Mouse (Mus musculus) T-cell, adult 2 months (primary cell): ENCODE results near the gene Cnnm2.
"Not testable (repeated sequence)": the region's sequence is repeated elsewhere in the genome, so short reads cannot be mapped to it uniquely, and the experiment has no call there.

ENCODE experiments used
- DNase-seq: peaks from one replicate; pipeline ENCODE4 v3.0.0; 2022; ENCODE audit warnings: low spot score

The Cnnm2 gene

DNA sequence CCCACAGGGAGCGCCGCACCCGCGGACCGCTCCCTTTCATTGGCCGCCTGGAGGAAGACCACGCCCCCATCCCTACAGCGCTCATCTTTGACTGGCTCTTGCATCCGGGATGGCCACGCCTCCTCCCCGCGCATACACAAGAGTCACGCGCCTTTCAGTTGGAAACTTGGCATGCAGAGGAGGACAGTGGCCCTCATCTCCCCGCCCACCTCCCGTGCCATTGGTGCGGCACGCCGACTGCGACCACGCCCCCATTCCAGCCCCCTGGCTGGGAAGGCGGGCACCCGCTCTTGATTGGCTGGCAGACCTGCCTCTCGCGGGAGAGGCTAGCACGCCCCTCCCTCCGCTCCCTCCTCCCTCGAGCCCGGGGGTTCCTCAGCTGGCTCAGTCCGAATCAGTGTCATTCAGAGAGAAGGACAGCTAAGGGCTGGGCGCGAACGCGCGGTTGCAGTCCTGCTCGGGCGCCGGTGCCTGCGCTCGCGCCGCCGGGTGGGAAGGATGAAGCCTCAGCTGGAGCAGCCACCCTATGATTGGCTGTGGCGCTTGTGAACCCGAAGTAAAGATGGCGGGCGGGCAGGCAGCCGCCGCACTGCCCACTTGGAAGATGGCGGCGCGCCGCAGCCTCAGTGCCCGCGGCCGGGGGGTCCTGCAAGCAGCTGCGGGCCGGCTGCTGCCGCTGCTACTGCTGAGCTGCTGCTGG, at the start of gene Cnnm2:
Gene Cnnm2 (plus strand): TSS at position 350 of the 700 bp plus-strand sequence.
- peak; percentile 100 for DNase-seq

DNA sequence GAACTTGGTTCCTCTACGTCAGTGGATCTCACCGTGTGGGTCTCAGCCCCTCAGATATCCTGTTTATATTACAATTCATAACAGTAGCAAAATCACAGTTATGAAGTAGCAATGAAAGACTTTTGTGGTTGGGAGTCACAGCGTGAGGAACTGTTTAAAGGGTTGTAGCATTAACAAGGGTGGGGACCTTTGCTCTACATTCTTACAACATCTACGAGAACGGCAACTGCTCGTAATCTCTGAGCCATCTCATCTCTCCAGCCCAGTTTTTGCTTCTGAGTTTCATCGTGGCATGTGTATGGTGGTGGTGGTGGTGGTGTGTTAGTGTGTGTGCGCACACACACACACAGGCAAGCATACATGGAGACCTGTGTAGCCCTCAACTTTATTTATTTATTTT, 47.2 kb upstream of the Cnnm2 start:
- DNase-seq = no peak

DNA sequence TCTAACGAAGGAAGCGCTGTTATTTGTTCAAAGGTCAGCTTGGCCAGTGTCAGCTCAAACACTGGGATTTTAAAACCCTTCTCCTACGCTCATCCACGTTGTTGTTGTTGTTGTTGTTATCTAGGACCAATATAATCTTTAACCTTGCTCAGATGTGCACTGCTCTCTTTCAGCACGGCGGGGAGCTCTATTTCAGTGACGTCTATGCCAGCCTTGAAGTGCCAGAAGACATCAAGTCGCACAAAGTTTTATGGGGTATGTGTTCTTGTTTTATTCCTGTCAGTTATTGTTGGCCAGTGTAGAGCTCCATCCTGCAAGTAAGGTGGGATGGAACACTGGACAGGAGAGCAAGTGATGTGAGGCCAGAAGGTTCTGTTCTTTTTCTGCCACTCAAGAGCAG, 46.4 kb upstream of the Cnnm2 start:
- DNase-seq = no peak

DNA sequence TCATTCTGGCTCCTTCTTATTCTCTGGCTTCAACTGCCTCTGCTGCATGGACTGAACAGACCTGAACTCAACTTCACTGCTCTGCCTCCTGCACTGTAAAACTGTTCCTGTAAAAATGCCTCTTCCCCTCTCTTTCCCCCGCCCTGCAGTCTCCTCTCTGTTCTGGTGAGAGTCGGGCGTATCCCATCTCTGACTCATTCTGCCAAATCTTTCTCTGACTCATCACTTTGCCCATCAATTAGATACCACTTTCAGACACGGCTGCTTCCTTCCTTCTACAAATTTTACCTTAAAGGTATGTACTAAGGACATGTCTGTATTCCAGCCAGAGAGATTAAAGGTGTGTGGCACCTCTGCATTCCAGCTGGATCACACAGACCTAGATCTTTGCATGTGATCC, 43.2 kb upstream of the Cnnm2 start:
- DNase-seq = no peak

- DNase-seq = no peak
Observed at GRCm38 (mm10) chr19:46724411-46724810, 37.0 kb upstream of the Cnnm2 start.

DNA sequence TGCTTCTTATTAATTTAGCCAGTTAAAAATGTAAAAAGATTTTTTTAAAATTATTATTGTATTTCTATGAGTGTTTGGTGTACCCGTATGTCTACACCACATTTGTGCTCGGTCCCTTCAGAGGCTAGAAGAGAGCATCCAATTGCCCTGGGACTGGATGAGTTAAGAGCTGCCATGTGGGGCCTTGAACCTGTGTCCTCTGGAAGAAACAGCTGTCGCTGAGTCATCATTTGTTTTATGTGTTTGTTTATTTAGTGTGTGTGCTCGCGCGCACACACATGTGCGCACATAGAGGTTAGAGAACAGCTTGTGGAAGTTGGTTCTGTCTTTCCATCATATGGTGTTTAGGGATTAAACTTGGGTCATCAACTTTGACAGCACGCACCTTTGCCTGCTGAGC, 35.3 kb upstream of the Cnnm2 start:
- DNase-seq = no peak

GRCm38 (mm10) chr19:46727140-46727736, 34.2 kb upstream of the Cnnm2 start:
- DNase-seq = no peak

DNA sequence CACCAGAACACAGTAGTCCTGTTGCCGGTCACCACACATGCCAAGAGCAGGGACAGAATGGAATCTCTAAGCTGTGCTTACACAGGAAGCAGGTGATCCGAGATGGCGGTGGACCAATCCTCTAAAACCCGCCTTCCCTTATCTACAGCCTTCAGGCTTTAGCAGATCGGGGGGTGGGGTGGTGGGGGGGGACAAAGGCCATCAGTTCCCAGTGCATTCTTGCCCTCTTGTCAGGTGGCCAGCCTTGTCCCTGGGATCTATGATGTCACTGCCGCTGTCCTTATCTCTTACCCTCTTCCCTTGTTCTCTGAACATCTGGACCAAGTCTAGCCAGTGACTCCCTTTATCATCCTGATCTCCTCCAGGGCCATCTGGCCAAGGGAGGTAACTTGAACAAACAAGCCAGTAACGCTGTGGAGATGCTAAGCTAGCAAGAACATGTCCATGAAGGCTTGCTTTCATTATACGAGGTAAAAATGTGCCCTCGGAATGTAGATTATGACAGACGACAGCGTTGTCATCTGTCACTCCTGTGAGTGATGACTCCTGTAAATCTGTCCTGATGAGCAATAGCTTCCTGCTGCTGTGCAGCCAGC, 33.4 kb upstream of the Cnnm2 start:
- DNase-seq = no peak

- no peak for DNase-seq
Observed at GRCm38 (mm10) chr19:46728909-46729308, 32.5 kb upstream of the Cnnm2 start.

DNA sequence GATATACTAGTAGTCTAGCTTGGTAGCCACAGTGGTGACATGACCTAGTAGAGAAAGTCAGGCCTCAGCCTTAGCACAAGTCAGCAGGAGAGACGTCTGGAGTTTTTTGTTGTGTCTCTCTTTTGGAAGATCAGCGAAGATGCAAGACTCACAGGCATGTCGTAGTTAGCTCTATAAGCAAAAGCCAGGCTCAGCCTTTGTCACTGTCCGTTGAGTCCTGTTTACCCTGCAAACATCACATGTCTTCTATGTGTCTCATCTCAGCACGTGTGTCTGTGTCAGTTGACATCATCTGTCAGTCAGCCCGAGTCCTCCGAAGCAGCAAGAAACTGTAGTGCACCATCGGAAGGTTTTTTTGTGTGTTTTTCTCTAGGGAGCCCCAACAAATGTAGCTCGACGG, 30.0 kb upstream of the Cnnm2 start:
- DNase-seq = no peak

DNA sequence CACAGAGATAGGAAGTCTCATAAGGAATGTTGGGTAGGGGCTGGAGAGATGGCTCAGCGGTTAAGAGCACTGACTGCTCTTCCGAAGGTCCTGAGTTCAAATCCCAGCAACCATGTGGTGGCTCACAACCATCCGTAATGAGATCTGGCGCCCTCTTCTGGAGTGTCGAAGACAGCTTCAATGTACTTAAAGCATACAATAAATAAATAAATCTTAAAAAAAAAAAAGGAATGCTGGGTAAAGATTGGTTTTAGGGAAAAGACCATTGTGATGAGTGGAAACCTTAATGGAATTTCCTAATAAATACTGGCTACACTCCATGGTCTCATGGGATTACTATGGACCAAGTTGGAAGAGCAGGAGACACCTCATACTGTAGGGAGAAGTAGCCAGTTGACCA, 28.7 kb upstream of the Cnnm2 start:
- not testable (repeated sequence) for DNase-seq

DNA sequence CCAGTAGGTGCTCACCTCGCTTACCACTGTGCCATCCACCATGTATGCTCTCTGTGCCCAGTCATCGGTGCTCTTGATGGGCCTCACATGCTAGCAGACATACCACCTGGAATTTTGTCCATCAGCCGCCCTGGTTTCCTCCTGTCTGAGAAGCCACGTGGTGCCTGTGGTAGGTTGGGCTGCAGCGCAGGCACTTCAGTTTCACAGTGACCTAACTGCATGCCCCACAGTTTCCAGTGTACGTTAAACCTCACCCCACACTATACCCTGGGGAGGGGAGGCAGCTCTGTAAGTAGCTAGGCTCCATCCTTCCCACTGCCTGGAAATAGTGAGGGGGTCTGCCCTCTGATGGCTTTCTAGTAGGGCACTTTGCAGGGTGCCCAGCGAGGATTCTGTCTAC, 27.8 kb upstream of the Cnnm2 start:
- DNase-seq = no peak

DNA sequence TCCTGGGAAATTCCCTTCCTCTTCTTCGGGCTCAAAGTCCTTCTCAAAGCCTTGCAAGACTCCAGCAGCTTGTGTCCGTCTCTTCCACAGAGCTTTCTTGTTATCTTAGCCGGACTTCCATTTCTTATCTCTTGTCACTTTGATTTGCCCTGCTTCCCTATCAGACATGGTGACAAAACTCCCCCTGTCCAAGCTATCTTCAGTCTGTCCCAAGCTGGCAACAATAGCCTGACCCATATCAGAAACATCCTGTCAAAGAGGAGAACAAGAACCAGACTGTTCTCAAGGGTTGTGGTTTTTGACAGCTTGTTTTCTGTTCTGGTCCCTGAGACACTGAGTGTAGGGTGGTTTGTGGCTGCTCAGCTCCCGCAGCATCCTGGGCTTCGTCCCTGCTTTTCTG, 26.2 kb upstream of the Cnnm2 start:
- DNase-seq = no peak

DNA sequence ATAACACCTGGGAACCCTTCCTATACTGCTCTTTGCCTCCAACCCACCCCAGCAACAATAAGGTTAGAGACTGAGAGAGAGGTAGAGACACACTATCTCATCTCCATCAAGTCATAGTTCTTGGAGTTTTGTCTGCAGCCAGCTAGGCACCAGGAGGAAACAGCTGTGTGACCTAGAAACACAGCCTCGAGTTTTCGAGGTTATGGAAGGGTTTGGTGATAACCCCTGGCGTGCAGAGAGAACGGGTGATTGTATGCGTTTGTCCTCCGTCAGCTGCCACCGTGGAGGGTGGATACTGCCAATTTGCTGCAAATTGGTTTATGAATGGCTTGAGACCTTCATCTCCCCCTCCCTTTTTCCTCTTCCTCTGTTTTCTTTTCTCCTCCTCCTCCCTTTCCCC, 24.3 kb upstream of the Cnnm2 start:
- DNase-seq = no peak

DNA sequence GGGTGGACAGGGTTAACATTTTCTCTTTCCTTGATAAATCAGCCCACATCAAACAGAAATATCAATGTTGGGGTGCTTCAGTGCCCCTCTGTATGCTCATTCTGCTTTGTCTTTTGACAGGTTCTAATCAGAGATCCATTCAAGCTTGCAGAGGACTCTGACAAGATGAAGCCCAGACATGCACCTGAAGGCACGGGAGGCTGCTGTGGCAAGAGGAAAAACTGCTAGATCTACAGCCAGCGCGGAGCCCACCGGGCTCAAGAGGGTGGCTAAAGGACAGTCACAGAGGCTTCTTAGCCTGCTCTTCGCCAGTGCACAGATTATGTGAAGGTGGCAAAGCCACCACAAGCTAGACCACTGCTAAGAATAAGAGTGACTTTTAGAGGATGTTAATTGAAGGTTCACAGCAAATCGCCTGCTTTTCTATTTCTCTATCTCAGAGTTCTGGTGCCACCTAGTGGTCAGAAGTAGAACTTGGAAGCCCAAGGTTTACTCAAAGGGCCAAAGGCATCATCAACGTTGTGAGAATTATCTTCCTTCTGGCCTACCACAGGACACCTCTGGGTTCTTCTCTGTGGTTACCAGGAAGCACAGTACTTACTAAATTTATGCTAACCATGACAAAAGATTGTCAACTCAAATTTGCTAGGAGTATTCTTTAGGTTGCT, 20.9 kb upstream of the Cnnm2 start:
- DNase-seq = peak; percentile 67

DNA sequence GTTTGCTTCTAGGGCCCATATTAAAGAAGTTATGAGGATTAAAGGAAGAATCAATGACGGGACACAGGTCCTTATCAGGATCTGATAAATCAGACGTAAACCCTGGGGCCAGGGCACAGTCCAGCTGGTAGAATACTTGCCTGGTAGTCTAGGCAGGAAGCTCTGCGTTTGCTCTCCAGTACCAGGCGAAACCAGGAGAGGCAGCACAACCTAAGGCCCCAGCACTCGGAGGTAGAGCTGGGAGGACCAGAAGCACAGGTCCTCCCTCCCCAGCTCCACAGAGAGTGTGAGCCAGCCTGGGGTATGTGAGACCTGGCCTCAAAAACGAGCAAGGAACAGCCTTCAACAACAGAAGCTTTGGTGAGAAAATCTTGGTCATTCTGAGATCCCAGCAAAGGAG, 19.8 kb upstream of the Cnnm2 start:
- DNase-seq = no peak

- no peak for DNase-seq
Observed at GRCm38 (mm10) chr19:46744681-46745080, 16.7 kb upstream of the Cnnm2 start.

- no peak for DNase-seq
Observed at GRCm38 (mm10) chr19:46747799-46748198, 13.6 kb upstream of the Cnnm2 start.

GRCm38 (mm10) chr19:46752235-46752634, 9.2 kb upstream of the Cnnm2 start:
- DNase-seq = no peak

DNA sequence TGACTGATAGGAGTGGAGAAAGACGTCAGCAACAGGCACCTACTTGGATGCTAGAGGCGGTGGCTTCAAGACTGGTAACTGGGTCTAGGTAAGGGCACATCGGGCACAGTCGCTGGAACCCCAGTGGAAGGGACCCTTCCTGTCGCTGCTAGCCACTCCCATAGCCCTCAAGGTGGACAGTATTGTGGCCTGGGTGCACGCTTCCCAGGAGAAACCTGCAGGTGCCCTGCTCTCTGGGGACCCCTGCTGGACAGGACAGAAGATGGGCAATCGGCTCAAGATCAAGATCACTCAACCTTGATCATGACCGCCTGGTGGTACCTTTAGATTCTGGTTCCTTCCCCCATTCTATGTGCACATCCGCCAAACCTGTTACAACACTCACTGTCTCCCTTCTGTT, 6.3 kb upstream of the Cnnm2 start:
- peak; percentile 14 for DNase-seq

DNA sequence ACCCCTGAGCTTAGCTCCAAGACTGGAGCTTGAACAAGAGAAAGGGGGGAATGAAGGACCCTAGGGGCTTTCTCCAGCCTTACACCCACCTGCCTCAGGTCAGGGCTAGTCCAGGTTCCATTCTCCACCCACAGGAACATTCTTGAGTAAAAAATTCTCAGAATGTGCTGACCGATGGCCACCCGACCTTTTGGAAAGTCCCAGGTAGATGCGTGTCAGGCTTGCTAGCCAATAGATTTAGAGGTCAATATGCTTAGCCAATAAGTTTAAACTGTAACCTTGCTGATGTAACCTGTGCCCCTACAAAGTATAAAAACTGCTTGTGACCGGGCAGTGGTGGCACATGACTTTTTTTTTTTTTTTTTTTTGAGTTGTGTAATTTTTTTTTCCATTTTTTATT, 5.2 kb upstream of the Cnnm2 start:
- DNase-seq = no peak

GRCm38 (mm10) chr19:46759096-46759495, 2.3 kb upstream of the Cnnm2 start:
- DNase-seq = peak; percentile 39

GRCm38 (mm10) chr19:46759909-46760308, 1.5 kb upstream of the Cnnm2 start:
- not testable (repeated sequence) for DNase-seq
